Mouse (Mus musculus) gastrocnemius, postnatal 4 days (tissue): ENCODE measurements around the gene Enox1. TPM values are rescaled to one million over a fixed set of nuclear protein-coding genes. Genes with fewer than 3 reads are reported as not detected.

Experiments used
- DNase-seq, 2 experiments: peaks; one replicate each; pipeline ENCODE4 v3.0.0; 2021 to 2022; ENCODE audit warnings: low spot score in 2 of 2, mixed read lengths in 2 of 2
- total RNA-seq, 2 experiments: library from RNA; stranded (reverse); gene quantifications; 2 replicates each; pipeline ENCODE4 v1.2.3; 2021

Gene Enox1
- total RNA-seq, 2 experiments from 2014 or later: 14.3 to 17.3 TPM

- no peak for DNase-seq
Measured at GRCm38 (mm10) chr14:77601446-77601845, 444.9 kb downstream of the Enox1 start.

GRCm38 (mm10) chr14:77608182-77608839, 451.7 kb downstream of the Enox1 start:
- DNase-seq: no peak

- no peak for DNase-seq
Measured at GRCm38 (mm10) chr14:77615201-77615600, 458.6 kb downstream of the Enox1 start.

- DNase-seq: no peak
Measured at GRCm38 (mm10) chr14:77617250-77617649, 460.7 kb downstream of the Enox1 start.

GRCm38 (mm10) chr14:77618131-77618805, 461.7 kb downstream of the Enox1 start:
- DNase-seq: no peak

GRCm38 (mm10) chr14:77621473-77622264, 465.1 kb downstream of the Enox1 start:
- DNase-seq: no peak

GRCm38 (mm10) chr14:77626557-77627507, 470.3 kb downstream of the Enox1 start:
- DNase-seq: no peak

- no peak for DNase-seq
Measured at GRCm38 (mm10) chr14:77632466-77633171, 476.1 kb downstream of the Enox1 start.

GRCm38 (mm10) chr14:77633172-77633542, 476.6 kb downstream of the Enox1 start:
- DNase-seq: no peak

GRCm38 (mm10) chr14:77636931-77637330, 480.4 kb downstream of the Enox1 start:
- DNase-seq: no peak

GRCm38 (mm10) chr14:77638148-77638547, 481.6 kb downstream of the Enox1 start:
- DNase-seq: no peak

- DNase-seq: no peak
Measured at GRCm38 (mm10) chr14:77638616-77639015, 482.1 kb downstream of the Enox1 start.

- DNase-seq: no peak
Measured at GRCm38 (mm10) chr14:77639586-77639985, 483.0 kb downstream of the Enox1 start.

- no peak for DNase-seq
Measured at GRCm38 (mm10) chr14:77642314-77642713, 485.8 kb downstream of the Enox1 start.

- no peak for DNase-seq
Measured at GRCm38 (mm10) chr14:77646196-77646595, 489.6 kb downstream of the Enox1 start.

GRCm38 (mm10) chr14:77647017-77647416, 490.5 kb downstream of the Enox1 start:
- no peak for DNase-seq

- no peak for DNase-seq
Measured at GRCm38 (mm10) chr14:77648305-77648704, 491.7 kb downstream of the Enox1 start.

- no peak for DNase-seq
Measured at GRCm38 (mm10) chr14:77658739-77659138, 502.2 kb downstream of the Enox1 start.

- DNase-seq: no peak
Measured at GRCm38 (mm10) chr14:77662273-77662672, 505.7 kb downstream of the Enox1 start.

GRCm38 (mm10) chr14:77662994-77663393, 506.4 kb downstream of the Enox1 start:
- no peak for DNase-seq
